ENCODE assay signal across 8 mouse cellular contexts in the genomic region with DNA sequence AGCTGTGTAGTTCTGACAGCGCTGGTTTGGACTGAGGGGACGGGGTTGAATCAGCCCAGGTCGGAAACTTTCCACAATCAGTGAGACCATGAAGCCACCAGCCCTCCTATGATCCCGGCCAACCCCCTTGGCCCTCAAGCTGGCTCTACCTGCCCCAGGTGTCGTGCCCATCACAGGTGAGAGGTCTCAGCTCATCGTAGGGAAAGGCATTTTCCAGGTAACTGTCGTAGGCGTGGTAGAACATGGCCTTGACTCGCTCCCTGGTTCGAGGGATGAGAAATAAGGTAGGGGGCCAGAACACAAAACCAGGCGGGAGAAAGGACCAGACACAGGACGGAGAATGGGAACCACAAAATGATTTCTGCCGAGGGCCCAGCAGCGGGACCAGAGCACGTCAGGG. TPM values are rescaled to one million over a fixed set of nuclear protein-coding genes. Genes with fewer than 3 reads are reported as not detected.
DNase-seq lines count a peak whose midpoint lies in the region; ATAC-seq and TF ChIP-seq lines count a peak whose summit lies in the region.

No protein-coding gene starts in this region.

- peak overlapping the region; percentile 86 for H3K4me3 ChIP-seq in kidney, postnatal 0 days (replicated peaks; ENCODE audit: low read depth, low read length)
- H3K4me3 ChIP-seq in embryonic facial prominence, embryonic 10.5 days = peak overlapping the region; percentile 82
- H3K4me3 ChIP-seq in hindbrain, embryonic 16.5 days (ENCODE audit: low read length) = peak overlapping the region; percentile 98
- peak overlapping the region; percentile 39 for H3K4me3 ChIP-seq in myocyte

- H3K4me1 ChIP-seq in kidney, postnatal 0 days (replicated peaks; ENCODE audit: insufficient read depth, low read length) = peaks cover 4% of the 10 kb centered on the region; the same call in 1 of the 2 replicates
- peaks cover 8% of the 10 kb centered on the region for H3K4me1 ChIP-seq in embryonic facial prominence, embryonic 10.5 days
- H3K4me1 ChIP-seq in hindbrain, embryonic 16.5 days (ENCODE audit: control insufficient read depth, insufficient read depth, low read depth, low read length) = peaks cover 13% of the 10 kb centered on the region

- peak overlapping the region; percentile 64 for H3K9ac ChIP-seq in kidney, postnatal 0 days (ENCODE audit: low read depth, low read length)
- H3K9ac ChIP-seq in hindbrain, embryonic 16.5 days (ENCODE audit: low read depth, low read length) = peak overlapping the region; percentile 87

- no peak for TF ChIP-seq POLR2A in myocyte (IDR thresholded peaks at IDR 0.05; ENCODE audit: insufficient read length, low read depth)

- no peaks in the 10 kb centered on the region for H3K9me3 ChIP-seq in kidney, postnatal 0 days (replicated peaks; ENCODE audit: low read length)
- no peaks in the 10 kb centered on the region for H3K9me3 ChIP-seq in embryonic facial prominence, embryonic 10.5 days
- no peaks in the 10 kb centered on the region for H3K9me3 ChIP-seq in hindbrain, embryonic 16.5 days (ENCODE audit: control insufficient read depth, low read length)

- ATAC-seq in kidney, postnatal 0 days (replicated peaks; ENCODE audit: low FRiP score, low read depth) = peak; percentile 44; the same call in 1 of the 2 replicates
- ATAC-seq in hindbrain, embryonic 16.5 days = peak; percentile 1; the same call in 1 of the 2 replicates
- no peak for ATAC-seq in inflammation-experienced regulatory T-cells, adult 6 months
- ATAC-seq in granulocyte monocyte progenitor cell, adult 5-6 weeks (replicated peaks; ENCODE audit: poor library complexity, severe bottlenecking) = no peak

- H3K27ac ChIP-seq in kidney, postnatal 0 days = no peak overlapping the region
- H3K27ac ChIP-seq in embryonic facial prominence, embryonic 10.5 days (replicated peaks) = peak overlapping the region; percentile 61
- H3K27ac ChIP-seq in hindbrain, embryonic 16.5 days (ENCODE audit: low read depth, low read length) = peak overlapping the region; percentile 72; the same call in 1 of the 2 replicates

- 3% methylated on average over 15 of the region's 15 CpGs for WGBS in kidney, postnatal 0 days
- WGBS in embryonic facial prominence, embryonic 10.5 days = 5% methylated on average over 15 of the region's 15 CpGs
- WGBS in hindbrain, embryonic 16.5 days = 4% methylated on average over 15 of the region's 15 CpGs

- H3K4me2 ChIP-seq in kidney, postnatal 0 days (ENCODE audit: low read length) = peak overlapping the region; percentile 87
- peak overlapping the region; percentile 95 for H3K4me2 ChIP-seq in hindbrain, embryonic 16.5 days (ENCODE audit: low read length)
- H3K4me2 ChIP-seq in myocyte (ENCODE audit: low read depth) = peak overlapping the region; percentile 99

- no peak for DNase-seq in kidney, postnatal 0 days (ENCODE audit: low spot score)
- DNase-seq in kidney, postnatal 14 days = no peak
- no peak for DNase-seq in embryonic facial prominence, embryonic 10.5 days (ENCODE audit: low spot score)
- no peak for DNase-seq in layer of hippocampus, postnatal 14 days (ENCODE audit: low spot score in 2 of 2)

- peak overlapping the region; percentile 36 for H3ac ChIP-seq in myocyte (ENCODE audit: control insufficient read depth, insufficient read length)

- no peaks in the 10 kb centered on the region for H3K27me3 ChIP-seq in kidney, postnatal 0 days (ENCODE audit: insufficient read depth, low read length)
- no peaks in the 10 kb centered on the region for H3K27me3 ChIP-seq in embryonic facial prominence, embryonic 10.5 days (replicated peaks; ENCODE audit: low read depth, poor library complexity, severe bottlenecking)
- no peaks in the 10 kb centered on the region for H3K27me3 ChIP-seq in hindbrain, embryonic 16.5 days (replicated peaks; ENCODE audit: control insufficient read depth, insufficient read depth, low read length)
- H3K27me3 ChIP-seq in myocyte (ENCODE audit: control insufficient read depth, insufficient read depth, insufficient read length) = no peaks in the 10 kb centered on the region

- no peak for TF ChIP-seq CTCF in kidney, postnatal 0 days (IDR thresholded peaks at IDR 0.05; ENCODE audit: low read depth)

- no peaks in the 10 kb centered on the region for H3K79me2 ChIP-seq in myocyte (ENCODE audit: control insufficient read depth, insufficient read depth)

- H3K36me3 ChIP-seq in kidney, postnatal 0 days (ENCODE audit: insufficient read depth, low read length) = no peaks in the 10 kb centered on the region
- H3K36me3 ChIP-seq in embryonic facial prominence, embryonic 10.5 days (replicated peaks) = no peaks in the 10 kb centered on the region
- H3K36me3 ChIP-seq in hindbrain, embryonic 16.5 days (ENCODE audit: control insufficient read depth, insufficient read depth, low read length) = peaks cover 7% of the 10 kb centered on the region; the same call in 1 of the 2 replicates
- H3K36me3 ChIP-seq in myocyte (ENCODE audit: control insufficient read depth, insufficient read depth) = no peaks in the 10 kb centered on the region

TF ChIP-seq in myocyte, 11 proteins besides CTCF, POLR2A, EP300 and RAD21 (continues in another document):
- TF ChIP-seq POLR2AphosphoS2 (IDR thresholded peaks at IDR 0.05; ENCODE audit: insufficient read length, low read depth) (no peak), E2F4 (IDR thresholded peaks at IDR 0.05; ENCODE audit: insufficient read depth) (no peak), REST (IDR thresholded peaks at IDR 0.05; ENCODE audit: insufficient read depth, insufficient read length) (no peak), MYOD1 (IDR thresholded peaks at IDR 0.05; ENCODE audit: control insufficient read depth in 1 of 3, insufficient read length in 2 of 3, low read depth in 2 of 3) (no peak), CEBPB (IDR thresholded peaks at IDR 0.05; ENCODE audit: insufficient read depth, poor library complexity, severe bottlenecking) (no peak), TCF3 (IDR thresholded peaks at IDR 0.05; ENCODE audit: insufficient read length, low read depth) (no peak), MAX (IDR thresholded peaks at IDR 0.05; ENCODE audit: low read depth) (no peak)

RNA-seq across cellular contexts. Expression of gene Edem2, which starts 0.5 kb away (rescaled TPM):
- polyA plus RNA-seq in kidney, postnatal 0 days (2015; fragmentation: Nextera tagmentation; extraction: Ambion mirVana) = 36.4 and 38.1 TPM in 2 replicates
- polyA plus RNA-seq in embryonic facial prominence, embryonic 10.5 days (2016; fragmentation: Nextera tagmentation; extraction: Ambion mirVana) = 27.0 and 28.6 TPM in 2 replicates
- polyA plus RNA-seq in hindbrain, embryonic 16.5 days (2015; fragmentation: Nextera tagmentation; extraction: Ambion mirVana) = 42.4 and 45.5 TPM in 2 replicates
- polyA plus RNA-seq in myocyte (2012; fragmentation: generic; extraction: Trizol) = 21.9 TPM
- 10 to 100 TPM; 38.5 to 41.2 (median 39.8) TPM for polyA plus RNA-seq in inflammation-experienced regulatory T-cells, adult 6 months (2017; shearing (Covaris generic))
- 74.9 and 81.9 TPM in 2 replicates for total RNA-seq in granulocyte monocyte progenitor cell, adult 5-6 weeks (2014; fragmentation: Nextera tagmentation)
- 71.6 and 73.7 TPM in 2 replicates for total RNA-seq in granulocyte monocyte progenitor cell, adult 5-6 weeks (2017)
- total RNA-seq in layer of hippocampus, postnatal 14 days (2021) = 10 to 100 TPM; 18.2 to 19.6 TPM

RNA-seq across cellular contexts. Expression of gene Gm17581, which starts 6.9 kb away (rescaled TPM):
- not detected in 2 replicates for polyA plus RNA-seq in kidney, postnatal 0 days (2015; fragmentation: Nextera tagmentation; extraction: Ambion mirVana)
- polyA plus RNA-seq in embryonic facial prominence, embryonic 10.5 days (2016; fragmentation: Nextera tagmentation; extraction: Ambion mirVana) = not detected in 2 replicates
- polyA plus RNA-seq in hindbrain, embryonic 16.5 days (2015; fragmentation: Nextera tagmentation; extraction: Ambion mirVana) = not detected in 2 replicates
- polyA plus RNA-seq in myocyte (2012; fragmentation: generic; extraction: Trizol) = not detected
- polyA plus RNA-seq in inflammation-experienced regulatory T-cells, adult 6 months (2017; shearing (Covaris generic)) = not detected
- not detected in 2 replicates for total RNA-seq in granulocyte monocyte progenitor cell, adult 5-6 weeks (2014; fragmentation: Nextera tagmentation)
- total RNA-seq in granulocyte monocyte progenitor cell, adult 5-6 weeks (2017) = not detected in 2 replicates
- not detected for total RNA-seq in layer of hippocampus, postnatal 14 days (2021)

RNA-seq across cellular contexts. Expression of gene Procr, which starts 22.2 kb away (rescaled TPM):
- 6.9 and 7.6 TPM in 2 replicates for polyA plus RNA-seq in kidney, postnatal 0 days (2015; fragmentation: Nextera tagmentation; extraction: Ambion mirVana)
- 1.0 and 1.8 TPM in 2 replicates for polyA plus RNA-seq in embryonic facial prominence, embryonic 10.5 days (2016; fragmentation: Nextera tagmentation; extraction: Ambion mirVana)
- polyA plus RNA-seq in hindbrain, embryonic 16.5 days (2015; fragmentation: Nextera tagmentation; extraction: Ambion mirVana) = 2.3 and 3.7 TPM in 2 replicates
- 2.7 TPM for polyA plus RNA-seq in myocyte (2012; fragmentation: generic; extraction: Trizol)
- polyA plus RNA-seq in inflammation-experienced regulatory T-cells, adult 6 months (2017; shearing (Covaris generic)) = under 1 TPM in 1 of 3 experiments, not detected in 2; 0.23 TPM
- total RNA-seq in granulocyte monocyte progenitor cell, adult 5-6 weeks (2014; fragmentation: Nextera tagmentation) = 0.88 and 3.3 TPM in 2 replicates
- 1.1 and 1.6 TPM in 2 replicates for total RNA-seq in granulocyte monocyte progenitor cell, adult 5-6 weeks (2017)
- 1 to 10 TPM; 1.3 to 1.6 TPM for total RNA-seq in layer of hippocampus, postnatal 14 days (2021)

RNA-seq across cellular contexts. Expression of gene Trpc4ap, which starts 36.6 kb away (rescaled TPM):
- 100 and 102 TPM in 2 replicates for polyA plus RNA-seq in kidney, postnatal 0 days (2015; fragmentation: Nextera tagmentation; extraction: Ambion mirVana)
- 126 and 127 TPM in 2 replicates for polyA plus RNA-seq in embryonic facial prominence, embryonic 10.5 days (2016; fragmentation: Nextera tagmentation; extraction: Ambion mirVana)
- polyA plus RNA-seq in hindbrain, embryonic 16.5 days (2015; fragmentation: Nextera tagmentation; extraction: Ambion mirVana) = 155 and 168 TPM in 2 replicates
- 89.0 TPM for polyA plus RNA-seq in myocyte (2012; fragmentation: generic; extraction: Trizol)
- 10 to 100 TPM; 38.5 to 56.7 (median 43.8) TPM for polyA plus RNA-seq in inflammation-experienced regulatory T-cells, adult 6 months (2017; shearing (Covaris generic))
- total RNA-seq in granulocyte monocyte progenitor cell, adult 5-6 weeks (2014; fragmentation: Nextera tagmentation) = 106 and 107 TPM in 2 replicates
- total RNA-seq in granulocyte monocyte progenitor cell, adult 5-6 weeks (2017) = 76.1 and 89.2 TPM in 2 replicates
- total RNA-seq in layer of hippocampus, postnatal 14 days (2021) = 100 to 1,000 TPM; 149 to 156 TPM

RNA-seq across cellular contexts. Expression of gene Mmp24, which starts 46.4 kb away (rescaled TPM):
- polyA plus RNA-seq in kidney, postnatal 0 days (2015; fragmentation: Nextera tagmentation; extraction: Ambion mirVana) = 0.03 and 0.08 TPM in 2 replicates
- 0.30 and 0.44 TPM in 2 replicates for polyA plus RNA-seq in embryonic facial prominence, embryonic 10.5 days (2016; fragmentation: Nextera tagmentation; extraction: Ambion mirVana)
- 16.0 and 16.8 TPM in 2 replicates for polyA plus RNA-seq in hindbrain, embryonic 16.5 days (2015; fragmentation: Nextera tagmentation; extraction: Ambion mirVana)
- 0.02 TPM for polyA plus RNA-seq in myocyte (2012; fragmentation: generic; extraction: Trizol)
- polyA plus RNA-seq in inflammation-experienced regulatory T-cells, adult 6 months (2017; shearing (Covaris generic)) = not detected
- total RNA-seq in granulocyte monocyte progenitor cell, adult 5-6 weeks (2014; fragmentation: Nextera tagmentation) = not detected in 2 replicates
- not detected in 2 replicates for total RNA-seq in granulocyte monocyte progenitor cell, adult 5-6 weeks (2017)
- 10 to 100 TPM; 50.0 to 53.3 TPM for total RNA-seq in layer of hippocampus, postnatal 14 days (2021)

Comparison
In these comparisons a context has a peak if more than half of its experiments do, and no peak if none do; other contexts are left out.
1. ATAC-seq: peak in kidney, postnatal 0 days (single experiment) and hindbrain, embryonic 16.5 days (single experiment); none in inflammation-experienced regulatory T-cells, adult 6 months (single experiment) and granulocyte monocyte progenitor cell, adult 5-6 weeks (single experiment).
2. H3K4me3 ChIP-seq: peak in every context shown above with its lines; median percentile 98 in hindbrain, embryonic 16.5 days; 86 in kidney, postnatal 0 days; 82 in embryonic facial prominence, embryonic 10.5 days; 39 in myocyte.
3. Peak in every context shown above with its lines, with median percentiles within 50 percentile points of each other: H3K4me2 ChIP-seq.